ENCODE assay signal across 8 mouse cellular contexts in genomic region chrX:53166251-53166900, GRCm38 (mm10).
DNase-seq lines count a peak whose midpoint lies in the region; ATAC-seq and TF ChIP-seq lines count a peak whose summit lies in the region.

No protein-coding gene starts in this region.

- H3K9me3 ChIP-seq in liver, embryonic 13.5 days (replicated peaks), result no peaks in the 10 kb centered on the region
- no peaks in the 10 kb centered on the region for H3K9me3 ChIP-seq in liver, postnatal 0 days (ENCODE audit: low read length)
- no peaks in the 10 kb centered on the region for H3K9me3 ChIP-seq in embryonic facial prominence, embryonic 15.5 days (replicated peaks)
- no peaks in the 10 kb centered on the region for H3K9me3 ChIP-seq in limb, embryonic 15.5 days
- no peaks in the 10 kb centered on the region for H3K9me3 ChIP-seq in forebrain, postnatal 0 days (ENCODE audit: low read length)
- no peaks in the 10 kb centered on the region for H3K9me3 ChIP-seq in hindbrain, embryonic 14.5 days (ENCODE audit: control insufficient read depth, low read length)

- H3K36me3 ChIP-seq in liver, embryonic 13.5 days, result no peaks in the 10 kb centered on the region
- no peaks in the 10 kb centered on the region for H3K36me3 ChIP-seq in liver, postnatal 0 days (replicated peaks; ENCODE audit: insufficient read depth, low read length)
- H3K36me3 ChIP-seq in embryonic facial prominence, embryonic 15.5 days, result no peaks in the 10 kb centered on the region
- H3K36me3 ChIP-seq in limb, embryonic 15.5 days, result no peaks in the 10 kb centered on the region
- H3K36me3 ChIP-seq in forebrain, postnatal 0 days (ENCODE audit: insufficient read depth), result no peaks in the 10 kb centered on the region
- H3K36me3 ChIP-seq in hindbrain, embryonic 14.5 days (replicated peaks; ENCODE audit: control insufficient read depth, insufficient read depth), result no peaks in the 10 kb centered on the region

- TF ChIP-seq CTCF in liver, postnatal 0 days (IDR thresholded peaks at IDR 0.05; ENCODE audit: low read depth), result no peak
- TF ChIP-seq CTCF in forebrain, postnatal 0 days (IDR thresholded peaks at IDR 0.05; ENCODE audit: low read depth), result no peak

- H3K4me2 ChIP-seq in liver, embryonic 13.5 days, result no peak overlapping the region
- H3K4me2 ChIP-seq in liver, postnatal 0 days (ENCODE audit: low read depth, low read length), result no peak overlapping the region
- H3K4me2 ChIP-seq in embryonic facial prominence, embryonic 15.5 days (replicated peaks), result no peak overlapping the region
- no peak overlapping the region for H3K4me2 ChIP-seq in limb, embryonic 15.5 days
- H3K4me2 ChIP-seq in forebrain, postnatal 0 days (ENCODE audit: low read depth), result no peak overlapping the region
- H3K4me2 ChIP-seq in hindbrain, embryonic 14.5 days (replicated peaks), result no peak overlapping the region

- DNase-seq in liver, embryonic 13.5 days, result no peak
- no peak for DNase-seq in liver, postnatal 0 days
- peak; percentile 32 for DNase-seq in heart, postnatal 4 days
- no peak for DNase-seq in forebrain, postnatal 0 days
- no peak for DNase-seq in thymus, adult 18-20 months
- no peak for DNase-seq in hindbrain, embryonic 14.5 days (ENCODE audit: low spot score)

- no peak for ATAC-seq in liver, embryonic 13.5 days (ENCODE audit: low read depth)
- no peak for ATAC-seq in liver, postnatal 0 days
- ATAC-seq in embryonic facial prominence, embryonic 15.5 days (ENCODE audit: insufficient number of reproducible peaks, low FRiP score, low TSS enrichment, low read depth), result no peak
- no peak for ATAC-seq in limb, embryonic 15.5 days (ENCODE audit: insufficient number of reproducible peaks, low FRiP score, low TSS enrichment, low read depth)
- ATAC-seq in forebrain, postnatal 0 days, result no peak
- no peak for ATAC-seq in hindbrain, embryonic 14.5 days (ENCODE audit: low FRiP score)

- H3K4me3 ChIP-seq in liver, embryonic 13.5 days (replicated peaks), result no peak overlapping the region
- no peak overlapping the region for H3K4me3 ChIP-seq in liver, postnatal 0 days (ENCODE audit: low read depth, low read length)
- H3K4me3 ChIP-seq in embryonic facial prominence, embryonic 15.5 days (replicated peaks), result no peak overlapping the region
- H3K4me3 ChIP-seq in limb, embryonic 15.5 days, result no peak overlapping the region
- no peak overlapping the region for H3K4me3 ChIP-seq in forebrain, postnatal 0 days (ENCODE audit: low read depth, low read length)
- H3K4me3 ChIP-seq in hindbrain, embryonic 14.5 days (replicated peaks; ENCODE audit: low read length), result no peak overlapping the region

- no peaks in the 10 kb centered on the region for H3K27me3 ChIP-seq in liver, embryonic 13.5 days
- no peaks in the 10 kb centered on the region for H3K27me3 ChIP-seq in liver, postnatal 0 days (ENCODE audit: insufficient read depth, low read length)
- no peaks in the 10 kb centered on the region for H3K27me3 ChIP-seq in embryonic facial prominence, embryonic 15.5 days
- H3K27me3 ChIP-seq in limb, embryonic 15.5 days, result no peaks in the 10 kb centered on the region
- no peaks in the 10 kb centered on the region for H3K27me3 ChIP-seq in forebrain, postnatal 0 days (ENCODE audit: insufficient read depth, low read length)
- H3K27me3 ChIP-seq in hindbrain, embryonic 14.5 days (ENCODE audit: control insufficient read depth, insufficient read depth, low read length), result no peaks in the 10 kb centered on the region

- no peaks in the 10 kb centered on the region for H3K4me1 ChIP-seq in liver, embryonic 13.5 days (replicated peaks)
- peaks cover 6% of the 10 kb centered on the region for H3K4me1 ChIP-seq in liver, postnatal 0 days (ENCODE audit: insufficient read depth)
- H3K4me1 ChIP-seq in embryonic facial prominence, embryonic 15.5 days, result 0 out of 2 replicates have a peak, but pooled peaks cover 8% of the 10 kb centered on the region
- H3K4me1 ChIP-seq in limb, embryonic 15.5 days, result peaks cover 11% of the 10 kb centered on the region; the same call in 1 of the 2 replicates
- H3K4me1 ChIP-seq in forebrain, postnatal 0 days (ENCODE audit: insufficient read depth), result no peaks in the 10 kb centered on the region
- H3K4me1 ChIP-seq in hindbrain, embryonic 14.5 days (replicated peaks; ENCODE audit: control insufficient read depth, insufficient read depth, low read length), result no peaks in the 10 kb centered on the region

- WGBS in liver, embryonic 13.5 days (ENCODE audit: insufficient replicate concordance), result 56% methylated on average over 15 of the region's 15 CpGs
- 61% methylated on average over 15 of the region's 15 CpGs for WGBS in liver, postnatal 0 days (ENCODE audit: insufficient replicate concordance)
- 56% methylated on average over 15 of the region's 15 CpGs for WGBS in embryonic facial prominence, embryonic 15.5 days
- WGBS in limb, embryonic 15.5 days, result 50% methylated on average over 15 of the region's 15 CpGs
- WGBS in forebrain, postnatal 0 days, result 64% methylated on average over 15 of the region's 15 CpGs
- 46% methylated on average over 15 of the region's 15 CpGs for WGBS in hindbrain, embryonic 14.5 days

- H3K9ac ChIP-seq in liver, embryonic 13.5 days, result no peak overlapping the region
- H3K9ac ChIP-seq in liver, postnatal 0 days (replicated peaks), result no peak overlapping the region
- H3K9ac ChIP-seq in embryonic facial prominence, embryonic 15.5 days, result no peak overlapping the region
- no peak overlapping the region for H3K9ac ChIP-seq in limb, embryonic 15.5 days
- no peak overlapping the region for H3K9ac ChIP-seq in forebrain, postnatal 0 days
- no peak overlapping the region for H3K9ac ChIP-seq in hindbrain, embryonic 14.5 days

- TF ChIP-seq EP300 in liver, postnatal 0 days (IDR thresholded peaks at IDR 0.05; ENCODE audit: low read depth), result no peak

- H3K27ac ChIP-seq in liver, embryonic 13.5 days, result 0 out of 2 replicates have a peak overlapping the region, but pooled peaks have one; percentile 23
- H3K27ac ChIP-seq in liver, postnatal 0 days (ENCODE audit: low read depth), result no peak overlapping the region
- H3K27ac ChIP-seq in embryonic facial prominence, embryonic 15.5 days (replicated peaks), result peak overlapping the region; percentile 48
- H3K27ac ChIP-seq in limb, embryonic 15.5 days, result peak overlapping the region; percentile 79
- H3K27ac ChIP-seq in forebrain, postnatal 0 days (ENCODE audit: low read depth, low read length), result no peak overlapping the region
- H3K27ac ChIP-seq in hindbrain, embryonic 14.5 days, result no peak overlapping the region

Comparison
In these comparisons a context has a peak if more than half of its experiments do, and no peak if none do; other contexts are left out.
1. H3K27ac ChIP-seq: peak in liver, embryonic 13.5 days (single experiment), embryonic facial prominence, embryonic 15.5 days (single experiment) and limb, embryonic 15.5 days (single experiment); none in liver, postnatal 0 days (single experiment), forebrain, postnatal 0 days (single experiment) and hindbrain, embryonic 14.5 days (single experiment).